Mouse (Mus musculus) telencephalon, adult 2 months (tissue): ENCODE measurements around the gene Uba3.

Source experiments
- DNase-seq: peaks from one replicate; pipeline ENCODE4 v3.0.0-alpha.2; 2011; ENCODE audit warnings: low read depth, low spot score

Uba3 gene

DNA sequence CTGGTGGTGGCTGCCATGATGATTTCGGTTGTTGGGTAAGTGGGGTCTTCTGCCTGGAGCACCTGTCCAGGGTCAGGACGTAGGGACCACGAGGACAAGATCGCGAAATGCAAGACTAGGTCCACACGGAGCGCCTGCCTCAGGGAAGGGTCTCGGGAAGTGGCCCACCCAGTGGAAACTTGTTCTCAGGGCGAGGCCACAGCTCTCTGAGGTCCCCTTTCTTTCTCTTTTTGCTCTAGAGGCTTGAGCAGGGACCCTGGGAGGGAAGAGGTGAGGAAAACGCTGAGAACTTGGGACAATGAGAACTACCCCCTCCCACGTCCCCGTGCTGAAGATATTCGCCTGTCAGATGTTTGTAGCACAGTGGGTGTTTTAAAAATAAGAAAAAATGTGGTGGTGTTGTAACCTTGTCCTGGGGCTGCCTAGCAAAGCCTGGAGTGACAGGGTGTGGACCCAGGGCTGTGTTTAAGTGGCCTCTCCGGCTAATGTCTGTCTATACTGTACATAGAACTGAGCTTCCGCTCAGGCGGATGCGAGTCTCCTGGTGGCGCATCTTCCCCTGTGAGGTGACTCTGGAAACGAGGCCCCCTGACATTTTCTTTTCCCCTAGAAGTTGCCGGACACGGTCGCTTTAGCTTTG lies 5.6 kb upstream of the Uba3 start:
- no peak for DNase-seq

DNA sequence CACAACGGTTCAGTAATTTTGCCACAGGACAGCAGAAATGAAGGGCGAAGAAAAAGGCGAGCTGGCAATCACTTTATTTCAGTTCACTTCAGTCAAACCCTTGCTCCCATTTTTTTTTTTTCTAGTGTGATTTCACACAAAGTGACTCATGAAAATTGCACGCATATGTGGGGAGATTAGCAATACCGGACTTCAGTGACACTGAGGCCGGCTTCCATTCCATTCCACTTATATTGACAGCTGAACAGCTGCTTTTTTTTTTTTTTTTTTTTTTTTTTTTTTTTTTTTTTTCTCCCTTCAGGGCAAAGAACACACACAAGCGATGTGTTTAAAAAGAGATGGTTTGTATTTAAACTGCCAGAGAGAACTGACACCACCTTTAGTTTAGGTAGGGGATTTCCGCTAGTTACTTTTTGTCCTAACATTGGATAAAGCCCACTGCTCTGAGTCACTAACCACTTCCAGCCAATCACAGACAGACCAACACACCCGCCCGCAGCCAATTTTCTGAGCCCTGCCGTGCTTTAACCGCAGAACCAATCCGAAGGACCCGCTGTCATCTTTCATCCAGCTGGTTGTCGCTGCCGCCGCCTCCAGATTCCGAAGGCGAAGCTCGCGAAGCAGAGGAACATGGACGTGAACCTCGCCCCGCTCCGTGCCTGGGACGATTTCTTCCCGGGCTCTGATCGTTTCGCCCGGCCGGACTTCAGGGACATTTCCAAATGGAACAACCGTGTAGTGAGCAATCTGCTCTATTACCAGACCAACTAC lies 4.9 kb upstream of the Uba3 start, which contains the start of gene Arl6ip5:
Gene Arl6ip5 (plus strand): TSS at position 499 of the 771 bp plus-strand sequence.
- DNase-seq: peak; percentile 93

DNA sequence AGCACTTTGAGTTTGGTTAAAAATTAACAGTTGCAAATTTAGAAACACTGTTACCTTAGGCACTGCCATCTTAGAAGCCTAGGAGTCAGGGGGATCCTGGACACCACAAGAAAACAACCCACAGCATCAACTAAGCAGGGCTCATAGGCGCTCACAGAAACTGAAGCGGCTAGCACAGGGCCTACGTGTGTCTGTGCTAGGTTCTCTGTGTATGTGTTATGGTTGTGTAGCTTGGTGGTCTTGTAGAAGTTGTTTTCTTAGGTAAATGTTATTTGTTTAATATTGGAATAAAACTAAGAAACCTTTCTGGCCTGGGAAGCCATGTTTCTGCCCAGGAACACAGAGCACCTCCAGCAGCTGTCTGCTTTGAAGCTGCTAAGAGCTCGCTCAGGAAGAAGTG lies 4.3 kb upstream of the Uba3 start:
- no peak for DNase-seq

- no peak for DNase-seq
These were observed 3.8 kb upstream of the Uba3 start for GRCm38 (mm10) chr6:97209201-97209600.

DNA sequence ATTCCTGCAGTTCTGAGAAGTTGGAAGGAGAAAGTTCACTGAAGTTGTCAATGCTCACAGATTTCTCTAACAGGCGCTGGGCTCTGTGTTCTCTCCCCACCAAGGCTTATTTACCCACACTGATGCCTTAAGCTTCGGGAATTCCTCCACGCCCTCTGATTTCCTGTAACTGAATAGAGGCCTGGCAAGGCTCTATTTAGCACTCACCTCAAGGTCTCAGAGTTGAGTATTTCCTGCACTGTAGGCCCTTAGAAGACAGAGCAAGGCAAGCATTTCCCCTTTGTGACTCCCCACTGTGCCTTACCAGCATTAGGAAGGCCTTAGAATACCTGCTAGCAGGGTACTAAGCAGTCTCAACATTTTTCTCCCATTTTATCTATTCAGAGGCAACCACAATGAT lies 3.0 kb upstream of the Uba3 start:
- no peak for DNase-seq

- DNase-seq: no peak
These were observed 1.6 kb upstream of the Uba3 start for GRCm38 (mm10) chr6:97207085-97207484.

- no peak for DNase-seq
These were observed 495 bp downstream of the Uba3 start for GRCm38 (mm10) chr6:97204952-97205351.

DNA sequence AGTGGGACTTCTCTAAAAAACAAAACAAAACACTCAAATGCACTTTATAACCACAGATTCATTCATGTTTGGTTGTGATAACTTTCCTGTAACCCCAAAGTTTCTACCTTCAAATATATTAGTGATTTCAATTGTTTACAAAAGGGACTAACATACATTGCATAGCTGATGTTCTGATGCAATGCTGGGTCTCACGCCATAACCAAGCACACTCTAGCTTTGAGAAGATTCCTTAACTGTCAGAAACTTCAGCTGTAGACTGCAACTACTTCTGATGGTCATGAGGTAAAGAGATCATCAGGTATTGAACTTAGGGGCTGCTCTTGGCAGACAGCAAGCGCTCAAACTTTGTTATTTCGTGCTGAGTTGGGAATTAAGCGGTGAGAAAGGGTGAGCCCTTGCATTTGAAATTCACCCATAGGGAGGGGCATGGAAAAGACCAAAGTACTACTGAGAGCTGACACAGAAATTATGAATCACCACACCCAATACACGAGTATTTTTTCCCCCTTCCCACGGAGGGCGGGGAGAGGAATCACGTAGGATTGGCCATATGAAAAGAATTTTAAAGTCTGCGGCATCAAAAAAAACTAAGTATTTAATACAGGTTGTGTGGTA lies 1.1 kb downstream of the Uba3 start:
- DNase-seq: no peak

GRCm38 (mm10) chr6:97202477-97202876 lies 3.0 kb downstream of the Uba3 start:
- no peak for DNase-seq

GRCm38 (mm10) chr6:97200437-97200836 lies 5.0 kb downstream of the Uba3 start:
- no peak for DNase-seq

- peak; percentile 41 for DNase-seq
These were observed 26.0 kb downstream of the Uba3 start for GRCm38 (mm10) chr6:97179367-97179828.

DNA sequence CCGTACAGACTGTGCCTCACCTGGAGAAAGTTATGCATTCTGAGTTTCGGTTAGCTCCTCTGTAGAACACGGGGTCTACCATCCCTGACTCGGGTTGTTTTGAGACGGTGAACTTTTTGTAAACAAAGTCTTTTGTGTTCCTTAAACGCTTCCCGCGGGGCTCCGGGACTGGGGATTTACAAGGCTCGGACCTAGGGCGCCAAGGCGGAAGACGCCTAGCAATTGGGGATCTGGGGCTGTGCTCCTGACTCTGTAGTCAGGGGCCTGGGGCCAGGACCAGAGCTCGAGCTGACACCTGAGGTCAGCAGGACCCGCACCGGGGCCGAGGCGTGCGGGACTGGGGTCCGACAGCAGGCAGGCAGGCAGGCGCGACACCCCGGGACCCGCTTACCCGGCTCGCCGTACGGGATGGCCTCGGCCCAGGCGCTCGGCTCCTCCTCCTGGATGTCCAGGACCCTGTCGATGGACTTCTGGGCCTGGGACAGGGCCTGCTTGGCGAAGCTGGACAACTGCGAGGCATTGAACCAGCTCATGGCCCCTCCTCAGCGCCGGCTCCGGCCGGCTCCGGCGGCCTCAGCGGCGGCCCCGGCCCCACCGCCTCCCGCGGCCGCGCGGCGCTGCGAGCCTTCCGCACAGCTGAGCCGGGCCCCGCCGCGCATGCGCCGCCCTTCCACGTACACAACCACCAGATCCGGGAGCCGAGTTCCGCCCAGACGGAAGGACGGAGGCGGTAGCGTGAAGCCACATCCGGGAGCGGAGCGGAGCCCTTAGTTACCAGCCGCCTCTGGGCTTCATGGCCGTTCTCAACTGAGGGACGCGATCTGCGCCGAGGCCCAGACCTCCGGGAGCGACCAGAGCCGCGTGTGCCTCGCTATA lies 26.7 kb downstream of the Uba3 start, which contains the start of gene Tmf1:
Gene Tmf1 (minus strand): TSS at position 632 of the 876 bp plus-strand sequence.
- DNase-seq: peak; percentile 91

DNA sequence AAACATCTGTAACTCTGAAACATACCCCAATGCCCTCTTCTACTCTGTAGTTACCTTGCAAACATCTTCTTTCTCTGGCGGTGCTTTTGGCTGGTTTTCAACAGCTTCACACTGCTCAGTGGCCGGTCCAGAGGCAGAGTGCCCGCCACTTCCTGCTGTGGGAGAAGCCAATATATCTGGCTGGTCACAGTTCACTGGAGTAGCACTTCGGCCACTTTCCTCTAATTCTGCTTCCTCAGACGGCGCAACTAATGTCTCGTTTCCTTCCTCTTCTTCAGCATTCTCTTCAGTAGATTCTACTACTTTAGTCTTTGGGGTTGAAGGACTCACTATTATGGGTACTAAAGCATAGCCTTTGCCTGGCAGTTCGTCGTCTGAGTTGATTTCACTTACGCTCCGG lies 29.7 kb downstream of the Uba3 start:
- peak; percentile 16 for DNase-seq

DNA sequence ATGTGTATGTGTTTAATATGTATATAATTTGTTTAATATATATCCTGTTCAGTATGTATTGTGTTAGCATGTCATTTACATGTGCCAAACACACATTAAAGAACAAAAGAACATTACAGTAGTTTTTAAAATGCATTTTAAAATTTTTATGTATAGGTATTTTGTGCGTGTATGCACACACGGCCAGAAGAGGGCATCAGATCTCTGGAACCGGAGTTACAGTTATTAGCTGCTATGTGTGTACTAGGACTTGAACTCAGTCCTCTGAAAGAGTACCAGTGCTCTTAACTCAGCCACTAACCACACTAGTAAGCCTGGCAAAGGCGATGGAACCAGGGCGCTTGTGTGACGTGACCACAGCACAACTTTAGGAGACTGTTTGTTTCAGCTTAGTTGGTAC lies 55.3 kb downstream of the Uba3 start:
- no peak for DNase-seq

DNA sequence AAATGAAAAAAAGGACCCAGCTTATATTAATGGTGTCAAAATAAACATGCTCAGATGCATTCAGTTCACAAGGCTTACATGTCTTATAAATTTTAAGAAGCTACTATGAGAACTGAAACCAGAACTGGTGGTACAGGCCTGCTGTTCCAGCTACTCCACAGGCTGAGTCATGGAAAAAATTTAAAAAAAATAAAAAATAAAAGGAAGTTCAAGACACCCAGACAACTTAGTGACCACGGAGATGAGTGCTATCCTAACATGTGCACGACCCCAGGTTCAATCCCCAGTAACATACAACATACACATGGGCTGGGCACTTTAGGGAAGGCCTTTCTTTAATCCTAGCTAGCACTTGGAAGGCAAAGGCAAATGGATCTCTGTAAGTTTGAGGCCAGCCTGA lies 55.7 kb downstream of the Uba3 start:
- DNase-seq: no peak

- peak; percentile 12 for DNase-seq
These were observed 56.8 kb downstream of the Uba3 start, which contains the start of gene Eogt for GRCm38 (mm10) chr6:97148383-97149251. Gene Eogt, minus strand, starts transcription at chr6:97149182.

- peak; percentile 15 for DNase-seq
These were observed 57.6 kb downstream of the Uba3 start for GRCm38 (mm10) chr6:97147755-97148382.

DNA sequence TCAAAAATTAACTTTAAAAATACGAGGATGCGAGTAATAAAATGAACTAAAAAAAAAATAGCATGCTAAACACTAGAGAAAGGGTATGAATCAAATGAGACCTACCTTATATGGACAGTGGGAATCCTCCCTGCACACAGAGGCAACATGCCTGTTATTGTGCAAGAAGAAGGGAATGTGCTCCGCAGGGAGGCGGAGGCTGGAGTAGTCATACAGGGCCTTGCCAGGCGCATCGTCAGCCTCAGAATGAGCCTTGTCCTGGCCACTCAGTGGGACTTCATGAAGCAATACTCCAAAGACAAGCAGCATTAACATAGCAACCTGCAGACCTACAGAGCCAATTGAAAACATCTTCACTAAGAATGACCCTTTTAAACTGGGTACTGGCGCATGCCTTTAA lies 60.3 kb downstream of the Uba3 start:
- no peak for DNase-seq

DNA sequence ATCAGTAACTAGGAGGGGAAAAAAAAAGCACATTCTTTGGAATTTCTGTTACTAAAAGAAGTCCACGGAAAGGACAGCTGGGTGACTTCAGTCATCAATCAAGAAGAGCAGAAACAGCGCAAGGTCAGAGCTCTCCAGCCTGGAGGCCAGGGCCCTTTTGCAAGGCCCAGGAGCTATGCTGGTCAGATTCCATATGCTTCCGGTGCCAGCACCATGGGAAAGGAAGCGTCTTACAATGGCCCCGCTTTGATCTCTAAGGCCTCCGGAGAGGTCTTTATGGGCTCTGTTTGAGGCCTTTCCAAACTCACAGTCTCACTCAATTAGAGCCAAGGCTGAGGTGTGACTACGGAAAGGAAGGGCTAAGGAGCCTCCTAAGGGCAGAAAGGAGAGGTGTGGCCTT lies 61.1 kb downstream of the Uba3 start:
- no peak for DNase-seq

DNA sequence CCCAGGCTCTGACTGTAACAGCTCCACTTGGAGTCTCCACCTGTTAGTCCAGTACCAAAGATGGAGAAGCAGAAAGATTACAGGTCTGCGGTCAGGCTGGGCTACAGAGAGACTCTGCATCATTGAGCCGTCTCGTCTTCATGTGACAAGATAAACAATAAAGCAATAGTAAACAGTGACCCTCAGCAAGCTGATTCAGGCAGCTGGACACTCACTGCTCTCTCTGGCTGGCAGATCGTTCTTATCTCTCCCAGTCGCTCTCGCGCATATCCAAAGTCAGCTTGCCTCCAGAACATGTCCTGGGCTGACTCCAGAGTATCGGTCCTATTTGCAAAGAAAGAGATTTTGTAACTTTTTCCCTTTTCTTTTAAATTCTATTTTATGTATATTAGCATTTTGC lies 62.8 kb downstream of the Uba3 start:
- no peak for DNase-seq
